Mouse (Mus musculus): ENCODE measurements around the gene Grk3. TPM values are rescaled to one million over a fixed set of nuclear protein-coding genes. Genes with fewer than 3 reads are reported as not detected.

Grk3 gene
- polyA plus RNA-seq, 1 experiment from 2014 or later: 14.1 TPM

- H3K4me3 ChIP-seq: no peak overlapping the region
- no peaks in the 10 kb centered on the region for H3K27me3 ChIP-seq (replicated peaks)
- ATAC-seq (ENCODE audit: insufficient number of reproducible peaks, low FRiP score): no peak
- no peak overlapping the region for H3K4me2 ChIP-seq
- H3K9me3 ChIP-seq (replicated peaks): no peaks in the 10 kb centered on the region
- H3K36me3 ChIP-seq: peaks cover 36% of the 10 kb centered on the region
- H3K27ac ChIP-seq (ENCODE audit: poor library complexity, severe bottlenecking): no peak overlapping the region
- H3K9ac ChIP-seq: no peak overlapping the region
- WGBS: 65% methylated on average over 10 of the region's 10 CpGs
- peaks cover 49% of the 10 kb centered on the region for H3K4me1 ChIP-seq (replicated peaks)
Observed at GRCm38 (mm10) chr5:112936632-112937031, 79.0 kb downstream of the Grk3 start.

- no peaks in the 10 kb centered on the region for H3K9me3 ChIP-seq (replicated peaks)
- H3K4me3 ChIP-seq: no peak overlapping the region
- H3K4me1 ChIP-seq (replicated peaks): peaks cover 50% of the 10 kb centered on the region
- peaks cover 25% of the 10 kb centered on the region for H3K36me3 ChIP-seq
- 83% methylated on average over 8 of the region's 8 CpGs for WGBS
- no peak overlapping the region for H3K9ac ChIP-seq
- H3K27me3 ChIP-seq (replicated peaks): no peaks in the 10 kb centered on the region
- no peak overlapping the region for H3K27ac ChIP-seq (ENCODE audit: poor library complexity, severe bottlenecking)
- ATAC-seq (ENCODE audit: insufficient number of reproducible peaks, low FRiP score): no peak
- no peak overlapping the region for H3K4me2 ChIP-seq
Observed at GRCm38 (mm10) chr5:112935436-112935835, 80.2 kb downstream of the Grk3 start.

GRCm38 (mm10) chr5:112932878-112933567 is 82.6 kb downstream of the Grk3 start:
- Histone ChIP-seq H3K9ac (no peak overlapping the region), H3K27ac (ENCODE audit: poor library complexity, severe bottlenecking) (peak overlapping the region; percentile 61), H3K9me3 (replicated peaks) (no peaks in the 10 kb centered on the region), H3K4me3 (no peak overlapping the region), H3K27me3 (replicated peaks) (no peaks in the 10 kb centered on the region), H3K4me2 (peak overlapping the region; percentile 12; the same call in 1 of the 2 replicates), H3K4me1 (replicated peaks) (peaks cover 58% of the 10 kb centered on the region), H3K36me3 (peaks cover 22% of the 10 kb centered on the region)
- 37% methylated on average over 11 of the region's 11 CpGs for WGBS
- ATAC-seq (ENCODE audit: insufficient number of reproducible peaks, low FRiP score): peak; percentile 83

GRCm38 (mm10) chr5:112931901-112932300 is 83.7 kb downstream of the Grk3 start:
- Histone ChIP-seq H3K9me3 (replicated peaks) (no peaks in the 10 kb centered on the region), H3K9ac (no peak overlapping the region), H3K36me3 (peaks cover 21% of the 10 kb centered on the region), H3K27ac (ENCODE audit: poor library complexity, severe bottlenecking) (no peak overlapping the region), H3K27me3 (replicated peaks) (no peaks in the 10 kb centered on the region), H3K4me3 (no peak overlapping the region), H3K4me2 (no peak overlapping the region), H3K4me1 (replicated peaks) (peaks cover 62% of the 10 kb centered on the region)
- no peak for ATAC-seq (ENCODE audit: insufficient number of reproducible peaks, low FRiP score)
- WGBS: 83% methylated on average over 5 of the region's 5 CpGs

- no peaks in the 10 kb centered on the region for H3K9me3 ChIP-seq (replicated peaks)
- no peak overlapping the region for H3K9ac ChIP-seq
- H3K27me3 ChIP-seq (replicated peaks): no peaks in the 10 kb centered on the region
- peaks cover 40% of the 10 kb centered on the region for H3K4me1 ChIP-seq (replicated peaks)
- H3K27ac ChIP-seq (ENCODE audit: poor library complexity, severe bottlenecking): 0 out of 2 replicates have a peak overlapping the region, but pooled peaks have one; percentile 13
- H3K36me3 ChIP-seq: peaks cover 24% of the 10 kb centered on the region
- H3K4me3 ChIP-seq: no peak overlapping the region
- 43% methylated on average over 10 of the region's 10 CpGs for WGBS
- H3K4me2 ChIP-seq: no peak overlapping the region
- ATAC-seq (ENCODE audit: insufficient number of reproducible peaks, low FRiP score): no peak
Observed at GRCm38 (mm10) chr5:112928201-112928881, 87.2 kb downstream of the Grk3 start.

GRCm38 (mm10) chr5:112925422-112925821 is 90.2 kb downstream of the Grk3 start:
- Histone ChIP-seq H3K36me3 (peaks cover 24% of the 10 kb centered on the region), H3K27ac (ENCODE audit: poor library complexity, severe bottlenecking) (no peak overlapping the region), H3K9me3 (replicated peaks) (no peaks in the 10 kb centered on the region), H3K9ac (no peak overlapping the region), H3K27me3 (replicated peaks) (no peaks in the 10 kb centered on the region), H3K4me2 (no peak overlapping the region), H3K4me1 (replicated peaks) (peaks cover 33% of the 10 kb centered on the region), H3K4me3 (no peak overlapping the region)
- no peak for ATAC-seq (ENCODE audit: insufficient number of reproducible peaks, low FRiP score)
- 88% methylated on average over 5 of the region's 5 CpGs for WGBS

GRCm38 (mm10) chr5:112924806-112925205 is 90.8 kb downstream of the Grk3 start:
- Histone ChIP-seq H3K4me1 (replicated peaks) (peaks cover 36% of the 10 kb centered on the region), H3K9ac (no peak overlapping the region), H3K27ac (ENCODE audit: poor library complexity, severe bottlenecking) (no peak overlapping the region), H3K36me3 (peaks cover 24% of the 10 kb centered on the region), H3K9me3 (replicated peaks) (no peaks in the 10 kb centered on the region), H3K27me3 (replicated peaks) (no peaks in the 10 kb centered on the region), H3K4me3 (no peak overlapping the region), H3K4me2 (no peak overlapping the region)
- ATAC-seq (ENCODE audit: insufficient number of reproducible peaks, low FRiP score): no peak
- 87% methylated on average over 8 of the region's 8 CpGs for WGBS

GRCm38 (mm10) chr5:112923841-112924240 is 91.8 kb downstream of the Grk3 start:
- no peak overlapping the region for H3K4me3 ChIP-seq
- peaks cover 18% of the 10 kb centered on the region for H3K36me3 ChIP-seq
- H3K4me1 ChIP-seq (replicated peaks): peaks cover 38% of the 10 kb centered on the region
- no peak overlapping the region for H3K4me2 ChIP-seq
- no peaks in the 10 kb centered on the region for H3K9me3 ChIP-seq (replicated peaks)
- WGBS: 84% methylated on average over 14 of the region's 14 CpGs
- H3K9ac ChIP-seq: no peak overlapping the region
- no peak for ATAC-seq (ENCODE audit: insufficient number of reproducible peaks, low FRiP score)
- no peak overlapping the region for H3K27ac ChIP-seq (ENCODE audit: poor library complexity, severe bottlenecking)
- no peaks in the 10 kb centered on the region for H3K27me3 ChIP-seq (replicated peaks)

GRCm38 (mm10) chr5:112921914-112922313 is 93.7 kb downstream of the Grk3 start:
- H3K4me3 ChIP-seq: no peak overlapping the region
- no peak overlapping the region for H3K27ac ChIP-seq (ENCODE audit: poor library complexity, severe bottlenecking)
- peaks cover 22% of the 10 kb centered on the region for H3K4me1 ChIP-seq (replicated peaks)
- H3K9me3 ChIP-seq (replicated peaks): no peaks in the 10 kb centered on the region
- H3K9ac ChIP-seq: no peak overlapping the region
- no peaks in the 10 kb centered on the region for H3K27me3 ChIP-seq (replicated peaks)
- H3K4me2 ChIP-seq: no peak overlapping the region
- peaks cover 14% of the 10 kb centered on the region; the same call in 1 of the 2 replicates for H3K36me3 ChIP-seq
- ATAC-seq (ENCODE audit: insufficient number of reproducible peaks, low FRiP score): no peak

- no peak for ATAC-seq (ENCODE audit: insufficient number of reproducible peaks, low FRiP score)
- H3K4me2 ChIP-seq: no peak overlapping the region
- H3K36me3 ChIP-seq: peaks cover 13% of the 10 kb centered on the region; the same call in 1 of the 2 replicates
- no peak overlapping the region for H3K9ac ChIP-seq
- no peak overlapping the region for H3K27ac ChIP-seq (ENCODE audit: poor library complexity, severe bottlenecking)
- 90% methylated on average over 5 of the region's 5 CpGs for WGBS
- no peaks in the 10 kb centered on the region for H3K27me3 ChIP-seq (replicated peaks)
- no peaks in the 10 kb centered on the region for H3K9me3 ChIP-seq (replicated peaks)
- no peak overlapping the region for H3K4me3 ChIP-seq
- peaks cover 34% of the 10 kb centered on the region for H3K4me1 ChIP-seq (replicated peaks)
Observed at GRCm38 (mm10) chr5:112910381-112910780, 105.2 kb downstream of the Grk3 start.

GRCm38 (mm10) chr5:112908169-112908614 is 107.4 kb downstream of the Grk3 start:
- peak; percentile 25; the same call in 1 of the 2 replicates for ATAC-seq (ENCODE audit: insufficient number of reproducible peaks, low FRiP score)
- Histone ChIP-seq H3K4me1 (replicated peaks) (peaks cover 22% of the 10 kb centered on the region), H3K9me3 (replicated peaks) (peaks cover 11% of the 10 kb centered on the region; the same call in 1 of the 2 replicates), H3K4me3 (no peak overlapping the region), H3K36me3 (0 out of 2 replicates have a peak, but pooled peaks cover 2% of the 10 kb centered on the region), H3K9ac (no peak overlapping the region), H3K4me2 (no peak overlapping the region; the same call in 1 of the 2 replicates), H3K27ac (ENCODE audit: poor library complexity, severe bottlenecking) (peak overlapping the region; percentile 73), H3K27me3 (replicated peaks) (no peaks in the 10 kb centered on the region)
- WGBS: 13% methylated on average over 2 of the region's 2 CpGs

Data from heart, embryonic 12.5 days (tissue).